Mouse (Mus musculus): ENCODE results near the gene Rp9. TPM values are rescaled to one million over a fixed set of nuclear protein-coding genes. Genes with fewer than 3 reads are reported as not detected.
"Not testable (repeated sequence)": the region's sequence is repeated elsewhere in the genome, so short reads cannot be mapped to it uniquely, and the experiment has no call there.

Gene Rp9
- polyA plus RNA-seq, 1 experiment from 2014 or later = 57.2 TPM

DNA sequence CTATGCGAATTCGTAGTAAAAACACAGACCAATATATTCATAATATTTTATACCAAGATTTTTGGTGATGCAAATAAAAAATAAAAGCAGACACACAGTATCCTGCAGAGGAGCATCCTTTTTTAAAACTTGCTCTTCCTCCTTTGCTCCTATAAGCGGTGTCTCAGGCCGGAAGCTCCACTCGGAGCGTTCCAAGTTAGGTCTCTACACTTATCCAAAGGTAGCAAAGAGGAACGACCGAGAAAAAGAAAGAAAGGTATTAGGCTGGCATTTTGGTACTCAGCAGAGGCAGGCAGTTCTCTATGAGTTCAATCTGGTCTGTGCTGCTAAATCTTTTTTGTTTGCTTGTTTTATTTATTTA, 664 bp downstream of the Rp9 start:
- no peaks in the 10 kb centered on the region for H3K27me3 ChIP-seq (ENCODE audit: control insufficient read depth, insufficient read depth, low read length)
- H3K9me3 ChIP-seq (ENCODE audit: control insufficient read depth, low read length) = no peaks in the 10 kb centered on the region
- no peak overlapping the region for H3K4me3 ChIP-seq (replicated peaks; ENCODE audit: low read depth, low read length)
- H3K9ac ChIP-seq (replicated peaks; ENCODE audit: low read length) = no peak overlapping the region; the same call in 1 of the 2 replicates
- ATAC-seq (ENCODE audit: low FRiP score, low TSS enrichment) (no peak), DNase-seq (no peak)
- 77% methylated on average over 8 of the region's 8 CpGs for WGBS
- H3K36me3 ChIP-seq (ENCODE audit: control insufficient read depth, insufficient read depth, low read length) = peaks cover 9% of the 10 kb centered on the region; the same call in 1 of the 2 replicates
- H3K4me2 ChIP-seq (ENCODE audit: low read length) = peak overlapping the region; percentile 59; the same call in 1 of the 2 replicates
- no peak overlapping the region for H3K27ac ChIP-seq (replicated peaks; ENCODE audit: low read depth, low read length)
- 0 out of 2 replicates have a peak, but pooled peaks cover 6% of the 10 kb centered on the region for H3K4me1 ChIP-seq (ENCODE audit: control insufficient read depth, insufficient read depth, low read length)

DNA sequence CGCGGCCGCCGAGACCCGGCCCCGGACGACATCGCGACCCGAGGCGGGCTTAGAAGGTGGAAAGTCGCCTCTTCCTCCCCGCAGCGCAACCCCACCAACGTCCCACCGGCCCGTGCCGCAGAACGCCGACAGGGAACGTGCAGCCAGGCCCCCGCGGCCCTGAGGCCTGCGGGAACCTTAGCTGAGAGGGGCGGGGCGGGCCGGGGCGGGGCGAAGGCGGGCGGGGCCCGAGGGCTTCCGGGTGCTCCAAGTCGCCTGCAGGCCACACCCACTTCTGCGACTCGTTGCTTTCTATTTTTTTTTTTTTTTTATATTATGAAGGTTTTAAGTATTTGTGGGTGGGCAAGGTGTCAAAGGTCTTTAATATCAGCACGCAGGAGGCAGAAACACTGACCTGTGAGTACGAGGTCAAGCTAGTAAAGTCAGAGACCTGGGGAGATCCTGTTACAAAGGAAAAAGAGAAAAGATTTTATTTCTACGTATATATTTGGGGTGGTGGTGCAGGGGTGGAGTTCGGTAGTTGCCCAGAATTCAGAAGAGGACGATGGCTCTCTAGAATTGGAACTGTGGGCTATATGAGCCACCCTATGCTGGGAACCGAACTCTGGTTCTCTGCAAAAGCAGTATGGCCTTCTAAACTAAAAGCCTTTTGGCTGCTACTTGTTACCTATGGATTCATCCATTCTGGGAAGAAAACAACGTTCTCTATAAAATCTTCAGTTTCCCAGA, 1.2 kb downstream of the Rp9 start:
- Histone ChIP-seq H3K9ac (replicated peaks; ENCODE audit: low read length) (peak overlapping the region; percentile 97), H3K36me3 (ENCODE audit: control insufficient read depth, insufficient read depth, low read length) (peaks cover 9% of the 10 kb centered on the region; the same call in 1 of the 2 replicates), H3K4me1 (ENCODE audit: control insufficient read depth, insufficient read depth, low read length) (0 out of 2 replicates have a peak, but pooled peaks cover 6% of the 10 kb centered on the region), H3K9me3 (ENCODE audit: control insufficient read depth, low read length) (no peaks in the 10 kb centered on the region), H3K27me3 (ENCODE audit: control insufficient read depth, insufficient read depth, low read length) (no peaks in the 10 kb centered on the region), H3K27ac (replicated peaks; ENCODE audit: low read depth, low read length) (peak overlapping the region; percentile 90), H3K4me2 (ENCODE audit: low read length) (peak overlapping the region; percentile 59), H3K4me3 (replicated peaks; ENCODE audit: low read depth, low read length) (peak overlapping the region; percentile 87)
- whole genome bisulfite sequencing = 3% methylated on average over 43 of the region's 43 CpGs
- DNase-seq = peak; percentile 88
- peak; percentile 90 for ATAC-seq (ENCODE audit: low FRiP score, low TSS enrichment)

GRCm38 (mm10) chr9:22467371-22468169, 2.0 kb downstream of the Rp9 start:
- WGBS = under 1% methylated on average over 72 of the region's 73 CpGs
- ATAC-seq (ENCODE audit: low FRiP score, low TSS enrichment) (peak; percentile 76), DNase-seq (peak; percentile 66)
- no peaks in the 10 kb centered on the region for H3K27me3 ChIP-seq (ENCODE audit: control insufficient read depth, insufficient read depth, low read length)
- H3K4me3 ChIP-seq (replicated peaks; ENCODE audit: low read depth, low read length) = peak overlapping the region; percentile 87
- H3K27ac ChIP-seq (replicated peaks; ENCODE audit: low read depth, low read length) = peak overlapping the region; percentile 90
- H3K4me1 ChIP-seq (ENCODE audit: control insufficient read depth, insufficient read depth, low read length) = 0 out of 2 replicates have a peak, but pooled peaks cover 6% of the 10 kb centered on the region
- H3K9me3 ChIP-seq (ENCODE audit: control insufficient read depth, low read length) = no peaks in the 10 kb centered on the region
- H3K9ac ChIP-seq (replicated peaks; ENCODE audit: low read length) = peak overlapping the region; percentile 97
- H3K4me2 ChIP-seq (ENCODE audit: low read length) = peak overlapping the region; percentile 59
- H3K36me3 ChIP-seq (ENCODE audit: control insufficient read depth, insufficient read depth, low read length) = peaks cover 9% of the 10 kb centered on the region; the same call in 1 of the 2 replicates

- H3K27ac ChIP-seq (replicated peaks; ENCODE audit: low read depth, low read length) = no peak overlapping the region
- no peak overlapping the region for H3K4me2 ChIP-seq (ENCODE audit: low read length)
- no peaks in the 10 kb centered on the region for H3K27me3 ChIP-seq (ENCODE audit: control insufficient read depth, insufficient read depth, low read length)
- H3K4me1 ChIP-seq (ENCODE audit: control insufficient read depth, insufficient read depth, low read length) = 0 out of 2 replicates have a peak, but pooled peaks cover 6% of the 10 kb centered on the region
- 95% methylated on average over 5 of the region's 5 CpGs for WGBS
- no peak overlapping the region for H3K4me3 ChIP-seq (replicated peaks; ENCODE audit: low read depth, low read length)
- ATAC-seq (ENCODE audit: low FRiP score, low TSS enrichment) (no peak), DNase-seq (no peak)
- no peaks in the 10 kb centered on the region for H3K9me3 ChIP-seq (ENCODE audit: control insufficient read depth, low read length)
- no peak overlapping the region for H3K9ac ChIP-seq (replicated peaks; ENCODE audit: low read length)
- H3K36me3 ChIP-seq (ENCODE audit: control insufficient read depth, insufficient read depth, low read length) = peaks cover 12% of the 10 kb centered on the region; the same call in 1 of the 2 replicates
Observed at GRCm38 (mm10) chr9:22466212-22466611, 3.3 kb downstream of the Rp9 start.

- peaks cover 32% of the 10 kb centered on the region for H3K36me3 ChIP-seq (ENCODE audit: control insufficient read depth, insufficient read depth, low read length)
- no peak overlapping the region for H3K27ac ChIP-seq (replicated peaks; ENCODE audit: low read depth, low read length)
- H3K4me2 ChIP-seq (ENCODE audit: low read length) = no peak overlapping the region
- H3K9me3 ChIP-seq (ENCODE audit: control insufficient read depth, low read length) = no peaks in the 10 kb centered on the region
- no peaks in the 10 kb centered on the region for H3K27me3 ChIP-seq (ENCODE audit: control insufficient read depth, insufficient read depth, low read length)
- H3K9ac ChIP-seq (replicated peaks; ENCODE audit: low read length) = no peak overlapping the region
- no peak overlapping the region for H3K4me3 ChIP-seq (replicated peaks; ENCODE audit: low read depth, low read length)
- ATAC-seq (ENCODE audit: low FRiP score, low TSS enrichment) = no peak
- WGBS = 92% methylated on average over 3 of the region's 3 CpGs
- DNase-seq = no peak
- H3K4me1 ChIP-seq (ENCODE audit: control insufficient read depth, insufficient read depth, low read length) = 0 out of 2 replicates have a peak, but pooled peaks cover 3% of the 10 kb centered on the region
Observed at GRCm38 (mm10) chr9:22461946-22462345, 7.6 kb downstream of the Rp9 start.

DNA sequence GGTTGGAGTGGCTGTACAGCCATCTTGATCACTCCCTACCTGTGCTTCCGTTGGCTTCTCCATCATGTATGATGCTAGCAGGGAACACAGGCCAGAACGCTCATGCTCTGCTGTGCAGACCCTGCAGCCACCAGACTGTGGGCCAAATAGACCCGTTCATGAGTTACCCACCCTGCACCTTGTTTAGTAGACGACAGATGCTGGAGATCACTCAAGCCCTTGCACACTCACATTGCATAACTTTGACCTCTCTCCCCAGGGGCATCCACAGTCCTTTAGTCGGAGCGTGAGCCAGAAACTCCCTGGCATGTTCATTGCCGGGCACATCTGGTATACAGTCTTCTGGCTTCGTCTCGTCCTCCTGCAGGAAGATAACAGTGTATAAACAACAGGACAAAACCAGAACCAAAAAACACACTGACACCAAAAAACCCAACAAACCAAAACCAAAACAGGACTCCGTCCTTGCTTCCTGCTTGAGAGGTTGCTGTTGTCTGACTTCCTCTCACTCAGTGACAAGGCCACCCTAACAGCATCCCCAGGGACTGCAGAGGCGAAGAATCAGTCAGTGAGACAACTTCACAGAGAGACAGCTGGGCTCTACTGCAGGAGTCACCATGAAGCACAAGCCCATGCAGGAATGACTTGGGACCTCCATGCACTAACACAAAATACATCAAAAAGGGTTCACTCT, 12.3 kb downstream of the Rp9 start:
- Histone ChIP-seq H3K4me2 (ENCODE audit: low read length) (no peak overlapping the region), H3K9ac (replicated peaks; ENCODE audit: low read length) (no peak overlapping the region), H3K36me3 (ENCODE audit: control insufficient read depth, insufficient read depth, low read length) (peaks cover 70% of the 10 kb centered on the region), H3K27ac (replicated peaks; ENCODE audit: low read depth, low read length) (no peak overlapping the region), H3K9me3 (ENCODE audit: control insufficient read depth, low read length) (no peaks in the 10 kb centered on the region), H3K27me3 (ENCODE audit: control insufficient read depth, insufficient read depth, low read length) (no peaks in the 10 kb centered on the region), H3K4me1 (ENCODE audit: control insufficient read depth, insufficient read depth, low read length) (no peaks in the 10 kb centered on the region), H3K4me3 (replicated peaks; ENCODE audit: low read depth, low read length) (no peak overlapping the region)
- 93% methylated on average over 11 of the region's 11 CpGs for WGBS
- DNase-seq = no peak
- ATAC-seq (ENCODE audit: low FRiP score, low TSS enrichment) = no peak

- Histone ChIP-seq H3K36me3 (ENCODE audit: control insufficient read depth, insufficient read depth, low read length) (peaks cover 83% of the 10 kb centered on the region), H3K9me3 (ENCODE audit: control insufficient read depth, low read length) (no peaks in the 10 kb centered on the region), H3K4me2 (ENCODE audit: low read length) (no peak overlapping the region), H3K4me3 (replicated peaks; ENCODE audit: low read depth, low read length) (no peak overlapping the region), H3K9ac (replicated peaks; ENCODE audit: low read length) (no peak overlapping the region), H3K4me1 (ENCODE audit: control insufficient read depth, insufficient read depth, low read length) (no peaks in the 10 kb centered on the region), H3K27ac (replicated peaks; ENCODE audit: low read depth, low read length) (no peak overlapping the region), H3K27me3 (ENCODE audit: control insufficient read depth, insufficient read depth, low read length) (no peaks in the 10 kb centered on the region)
- ATAC-seq (ENCODE audit: low FRiP score, low TSS enrichment) (no peak), DNase-seq (no peak)
Observed at GRCm38 (mm10) chr9:22455041-22455440, 14.5 kb downstream of the Rp9 start.

DNA sequence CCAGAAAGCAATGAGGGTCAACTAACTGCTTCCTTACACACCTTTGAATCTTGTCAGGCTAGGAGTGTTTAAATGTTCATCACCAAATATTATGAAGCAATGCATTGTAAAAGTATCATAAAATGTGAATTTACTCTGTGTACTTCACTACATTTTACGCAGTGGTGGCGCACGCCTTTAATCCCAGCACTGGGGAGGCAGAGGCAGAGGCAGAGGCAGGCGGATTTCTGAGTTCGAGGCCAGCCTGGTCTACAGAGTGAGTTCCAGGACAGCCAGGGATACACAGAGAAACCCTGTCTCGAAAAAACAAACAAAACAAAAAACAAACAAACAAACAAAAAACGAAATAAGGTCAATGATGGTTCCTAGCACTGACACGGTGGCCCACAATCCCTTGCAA, 15.6 kb downstream of the Rp9 start, which contains the start of gene Gm17545:
Gm17545 (plus strand) TSS at position 301 of the 400 bp plus-strand sequence.
- ATAC-seq (ENCODE audit: low FRiP score, low TSS enrichment); DNase-seq; H3K9me3 ChIP-seq (ENCODE audit: control insufficient read depth, low read length); H3K27ac ChIP-seq (replicated peaks; ENCODE audit: low read depth, low read length); H3K27me3 ChIP-seq (ENCODE audit: control insufficient read depth, insufficient read depth, low read length); H3K4me2 ChIP-seq (ENCODE audit: low read length); H3K4me1 ChIP-seq (ENCODE audit: control insufficient read depth, insufficient read depth, low read length); H3K9ac ChIP-seq (replicated peaks; ENCODE audit: low read length); H3K4me3 ChIP-seq (replicated peaks; ENCODE audit: low read depth, low read length): not testable (repeated sequence)
- WGBS = 96% methylated on average over 8 of the region's 8 CpGs
- peaks cover 91% of the 10 kb centered on the region for H3K36me3 ChIP-seq (ENCODE audit: control insufficient read depth, insufficient read depth, low read length)
